Mouse (Mus musculus) lung, postnatal 14 days (tissue): ENCODE results near the gene Psmd13.

ENCODE experiments used
- DNase-seq: peaks from one replicate; pipeline ENCODE4 v3.0.0; 2021

The Psmd13 gene

DNA sequence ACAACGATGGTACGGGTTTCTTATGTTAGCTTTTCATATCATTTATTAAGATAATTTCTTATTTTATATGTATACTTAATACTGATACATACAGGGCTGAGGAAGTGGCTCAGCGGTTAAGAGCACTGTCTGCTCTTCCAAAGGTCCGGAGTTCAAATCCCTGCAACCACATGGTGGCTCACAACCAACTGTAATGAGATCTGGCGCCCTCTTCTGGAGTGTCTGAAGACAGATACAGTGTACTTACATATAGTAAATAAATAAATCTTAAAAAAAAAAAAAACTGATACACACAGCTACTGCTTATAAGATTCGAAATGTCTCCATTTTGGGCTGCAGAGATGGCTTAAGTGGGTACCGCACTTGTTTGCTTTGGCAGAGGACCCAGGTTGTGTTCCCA lies 25.9 kb downstream of the Psmd13 start:
- no peak for DNase-seq

DNA sequence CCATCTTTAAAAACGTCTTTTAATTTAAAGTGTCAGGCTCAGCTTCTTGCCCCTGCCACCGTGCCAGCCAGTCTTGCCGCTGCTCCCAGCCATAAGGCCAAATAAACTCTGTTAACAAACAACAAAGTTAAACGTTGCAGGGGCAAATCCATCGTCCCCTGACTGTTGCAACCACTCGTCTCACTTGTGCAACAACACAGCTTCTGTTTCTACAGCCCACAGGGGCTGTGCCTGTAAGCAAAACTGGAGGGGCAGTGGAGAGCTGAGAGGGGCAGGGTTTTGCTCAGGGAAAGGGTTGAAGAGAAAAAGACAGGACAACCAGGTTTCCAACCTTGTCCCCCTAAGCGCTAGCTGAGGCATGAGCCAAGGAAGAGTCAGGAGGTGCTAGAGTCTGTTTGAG lies 26.4 kb downstream of the Psmd13 start:
- no peak for DNase-seq

DNA sequence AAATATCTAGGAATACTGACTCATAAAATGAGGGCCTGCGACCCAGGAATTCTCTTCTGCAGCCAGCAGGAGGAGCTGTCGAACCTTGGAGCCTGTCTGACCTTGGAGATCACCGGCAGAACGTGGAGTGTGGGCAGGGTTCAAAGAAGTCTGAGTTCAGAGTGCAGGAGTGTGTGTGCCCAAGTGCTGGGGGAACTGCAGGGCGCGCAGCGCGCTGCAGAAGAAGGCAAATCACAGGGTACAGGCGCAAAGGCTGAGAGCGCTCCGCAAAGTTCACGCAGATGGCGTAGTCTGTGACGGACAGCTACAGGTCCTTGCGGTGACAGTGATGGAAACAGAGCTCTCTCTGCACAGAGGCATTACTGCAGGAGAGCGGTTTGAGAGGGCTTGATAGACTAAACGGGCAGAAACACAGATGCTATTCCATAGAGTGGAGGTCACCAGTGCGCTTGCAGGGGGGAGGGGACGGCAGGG lies 26.9 kb downstream of the Psmd13 start:
- peak; percentile 83 for DNase-seq

DNA sequence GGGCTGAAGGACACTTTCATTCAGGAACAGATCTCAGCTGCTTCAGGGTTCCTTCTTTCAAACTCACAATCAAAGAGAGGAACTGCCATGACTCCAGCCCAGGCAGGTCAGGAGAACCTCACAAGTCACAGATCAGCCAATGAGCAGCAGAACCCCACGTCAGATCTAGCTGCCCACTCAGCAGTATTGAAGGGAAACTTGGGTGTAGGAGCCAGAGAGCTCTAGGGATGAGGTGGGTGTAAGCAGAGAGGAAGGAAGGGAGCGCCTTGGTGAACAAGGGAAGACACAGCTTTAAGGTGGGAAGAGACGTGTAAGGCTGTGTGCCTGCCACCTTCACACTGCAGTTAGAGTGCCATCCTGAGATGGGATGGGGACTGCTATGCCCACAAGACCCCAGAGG lies 30.5 kb downstream of the Psmd13 start:
- DNase-seq: no peak

DNA sequence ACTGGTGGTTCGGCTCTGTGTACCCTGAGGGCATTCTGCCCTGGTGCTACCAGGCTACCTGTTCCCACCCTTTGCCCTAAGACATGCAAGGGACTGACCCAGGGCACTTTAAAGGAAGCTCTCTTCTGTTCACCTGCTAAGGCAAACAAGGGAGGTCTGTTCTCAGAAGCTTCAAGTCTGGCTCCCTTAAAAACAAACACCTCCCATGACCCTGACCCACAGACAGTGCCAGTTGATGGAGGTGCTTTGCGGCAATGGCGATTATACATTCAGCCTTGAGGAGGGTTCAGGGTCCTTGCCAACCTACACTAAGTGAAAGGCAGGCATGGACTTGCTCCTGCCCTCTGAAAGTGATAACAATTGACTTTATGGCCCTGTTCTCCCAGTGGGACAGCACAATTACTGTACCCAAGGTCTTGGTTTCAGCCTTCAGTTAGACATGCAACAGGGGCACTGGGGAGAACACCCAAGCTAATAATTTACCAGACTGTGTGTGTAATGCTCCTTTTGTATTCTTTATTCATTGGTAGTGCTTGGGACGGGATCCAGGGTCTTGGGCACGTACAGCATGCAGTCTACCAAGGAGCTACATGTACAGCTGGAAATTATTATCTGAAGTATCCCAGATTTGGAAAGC lies 31.2 kb downstream of the Psmd13 start:
- no peak for DNase-seq

DNA sequence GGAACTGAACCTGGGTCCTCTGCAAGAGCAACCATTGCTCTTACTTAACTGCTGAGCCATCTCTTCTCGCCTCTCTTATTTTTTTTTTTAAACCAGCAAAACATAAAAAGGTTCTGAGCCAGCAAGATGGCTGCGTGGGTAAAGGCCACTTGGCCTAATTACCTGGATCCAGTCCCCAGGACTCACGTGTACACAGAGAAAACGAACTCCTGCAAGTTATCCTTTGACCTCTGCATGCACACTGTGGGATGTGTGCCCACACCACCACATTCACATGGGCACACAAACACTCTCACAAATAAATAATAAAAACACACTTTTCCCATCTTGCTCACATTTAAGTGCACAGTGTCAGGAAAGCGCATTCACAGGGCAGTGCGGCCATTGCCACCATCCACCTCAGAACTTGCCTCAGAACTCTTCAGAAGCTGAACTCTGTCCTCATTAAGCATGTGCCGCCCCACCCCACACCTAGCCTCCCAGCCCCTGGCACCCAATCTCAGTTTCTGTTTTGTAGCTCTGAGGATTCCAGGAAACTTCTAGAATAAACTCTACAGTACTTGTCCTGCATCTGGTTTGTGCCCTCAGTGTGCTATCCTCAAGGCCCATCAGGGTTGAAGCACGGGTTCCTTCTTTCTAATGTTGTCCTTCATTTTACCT lies 32.4 kb downstream of the Psmd13 start:
- no peak for DNase-seq

DNA sequence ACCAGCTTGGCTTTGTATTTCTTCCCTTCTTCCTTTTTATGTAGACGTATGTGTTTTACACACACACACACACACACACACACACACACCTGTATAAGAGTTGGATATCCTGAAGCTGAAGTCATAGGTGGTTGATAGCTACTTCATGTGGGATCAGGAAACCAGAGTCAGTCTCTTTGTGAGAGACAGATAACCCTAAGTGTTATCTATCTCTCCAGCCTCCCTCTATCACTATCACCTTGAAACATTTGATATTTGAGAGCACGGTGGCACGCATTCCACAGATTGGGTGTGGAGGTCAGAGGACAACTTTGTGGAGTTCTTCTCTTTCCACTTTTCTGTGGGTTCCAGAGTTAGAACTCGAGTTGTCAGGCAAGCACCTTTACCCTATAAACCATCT lies 38.1 kb downstream of the Psmd13 start:
- no peak for DNase-seq

DNA sequence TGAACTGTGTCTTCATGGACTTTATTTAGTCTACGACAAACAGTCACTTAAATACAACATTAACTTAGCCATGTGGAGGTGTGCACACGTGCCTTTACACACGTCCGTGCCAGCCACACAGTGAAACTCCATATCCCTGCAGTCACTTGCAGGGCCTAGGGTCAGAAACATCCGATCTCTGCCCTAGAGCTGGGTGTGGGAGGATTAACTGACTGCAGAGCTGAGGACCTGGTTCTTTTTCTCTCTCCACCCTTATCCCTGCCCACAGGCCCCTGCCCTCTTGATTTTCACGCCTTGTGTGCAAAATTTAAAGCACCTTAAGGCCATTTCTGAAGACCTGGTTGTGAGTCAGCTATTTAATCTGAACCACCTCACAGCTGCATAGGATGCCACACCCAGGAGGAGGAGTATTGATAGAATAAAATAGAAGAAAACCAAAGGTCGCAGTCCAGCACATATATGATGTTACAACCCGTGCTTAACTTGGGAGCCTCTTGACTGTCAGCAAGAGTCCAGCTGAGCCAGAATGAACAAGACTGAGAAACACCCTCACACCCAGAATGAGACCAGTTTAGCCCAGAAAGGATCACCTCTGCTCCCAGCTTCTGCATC lies 38.8 kb downstream of the Psmd13 start, which contains the start of gene Nlrp6:
Gene Nlrp6 (plus strand): TSS at position 485 of the 612 bp plus-strand sequence.
- DNase-seq: no peak

DNA sequence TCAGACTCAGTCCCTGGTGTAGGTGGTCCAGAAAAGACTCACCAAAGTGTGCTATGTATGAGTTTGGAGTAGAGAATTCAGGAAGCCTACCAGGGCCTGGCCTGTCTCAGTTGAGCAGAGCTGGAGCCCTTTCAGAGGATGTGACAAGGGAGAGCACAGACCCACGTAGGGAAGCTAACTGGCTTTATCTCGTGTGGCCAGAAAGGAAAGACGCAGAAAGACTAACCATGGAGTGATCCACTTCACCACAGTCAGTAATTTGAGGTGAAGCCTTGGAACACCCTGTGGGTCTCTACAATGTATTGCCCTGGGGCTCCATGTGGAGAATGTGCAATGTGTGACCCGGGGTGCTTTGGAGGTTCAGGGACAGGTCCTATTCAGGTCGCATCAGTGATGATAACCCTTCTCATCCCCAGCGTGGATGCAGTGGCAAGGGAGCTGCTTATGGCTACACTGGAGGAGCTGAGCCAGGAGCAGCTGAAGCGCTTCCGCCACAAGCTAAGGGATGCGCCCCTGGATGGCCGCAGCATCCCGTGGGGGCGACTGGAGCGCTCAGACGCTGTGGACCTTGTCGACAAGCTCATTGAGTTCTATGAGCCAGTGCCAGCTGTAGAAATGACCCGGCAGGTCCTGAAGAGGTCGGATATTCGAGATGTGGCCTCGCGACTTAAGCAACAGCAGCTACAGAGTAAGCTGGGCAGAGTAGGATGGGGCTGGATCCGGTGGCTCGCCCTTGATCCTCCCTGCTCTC lies 39.6 kb downstream of the Psmd13 start:
- DNase-seq: no peak

DNA sequence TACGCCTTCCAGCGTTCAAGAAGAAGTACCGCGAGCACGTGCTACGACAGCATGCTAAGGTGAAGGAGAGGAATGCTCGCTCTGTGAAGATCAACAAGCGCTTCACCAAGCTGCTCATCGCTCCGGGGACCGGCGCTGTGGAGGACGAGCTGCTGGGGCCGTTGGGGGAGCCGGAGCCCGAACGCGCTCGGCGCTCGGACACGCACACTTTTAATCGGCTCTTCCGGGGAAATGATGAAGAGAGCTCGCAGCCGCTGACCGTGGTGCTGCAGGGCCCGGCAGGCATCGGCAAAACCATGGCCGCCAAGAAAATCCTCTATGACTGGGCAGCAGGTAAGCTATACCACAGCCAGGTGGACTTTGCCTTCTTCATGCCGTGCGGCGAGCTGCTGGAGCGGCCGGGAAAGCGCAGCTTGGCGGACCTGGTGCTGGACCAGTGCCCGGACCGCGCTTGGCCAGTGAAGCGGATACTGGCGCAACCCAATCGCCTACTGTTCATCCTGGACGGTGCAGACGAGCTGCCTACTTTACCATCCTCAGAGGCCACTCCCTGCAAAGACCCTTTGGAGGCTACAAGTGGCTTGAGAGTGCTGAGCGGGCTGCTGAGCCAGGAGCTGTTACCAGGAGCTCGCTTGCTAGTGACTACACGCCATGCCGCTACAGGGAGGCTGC lies 40.8 kb downstream of the Psmd13 start:
- peak; percentile 44 for DNase-seq

DNA sequence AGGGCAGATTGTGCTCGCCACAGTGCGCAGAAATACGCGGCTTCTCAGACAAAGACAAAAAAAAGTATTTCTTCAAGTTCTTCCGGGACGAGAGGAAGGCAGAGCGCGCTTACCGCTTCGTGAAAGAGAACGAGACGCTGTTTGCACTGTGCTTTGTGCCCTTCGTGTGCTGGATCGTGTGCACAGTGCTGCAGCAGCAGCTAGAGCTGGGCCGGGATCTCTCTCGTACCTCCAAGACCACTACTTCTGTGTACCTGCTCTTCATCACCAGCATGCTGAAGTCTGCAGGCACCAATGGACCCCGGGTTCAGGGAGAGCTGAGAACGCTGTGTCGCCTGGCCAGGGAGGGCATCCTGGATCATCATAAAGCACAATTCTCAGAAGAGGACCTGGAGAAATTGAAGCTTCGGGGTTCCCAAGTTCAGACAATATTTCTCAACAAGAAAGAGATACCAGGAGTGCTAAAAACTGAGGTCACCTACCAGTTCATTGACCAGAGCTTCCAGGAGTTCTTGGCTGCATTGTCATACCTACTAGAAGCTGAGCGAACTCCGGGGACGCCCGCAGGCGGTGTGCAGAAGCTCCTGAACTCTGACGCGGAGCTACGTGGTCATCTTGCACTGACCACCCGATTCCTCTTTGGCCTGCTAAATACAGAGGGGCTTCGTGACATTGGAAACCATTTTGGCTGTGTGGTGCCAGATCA lies 41.5 kb downstream of the Psmd13 start:
- no peak for DNase-seq

DNA sequence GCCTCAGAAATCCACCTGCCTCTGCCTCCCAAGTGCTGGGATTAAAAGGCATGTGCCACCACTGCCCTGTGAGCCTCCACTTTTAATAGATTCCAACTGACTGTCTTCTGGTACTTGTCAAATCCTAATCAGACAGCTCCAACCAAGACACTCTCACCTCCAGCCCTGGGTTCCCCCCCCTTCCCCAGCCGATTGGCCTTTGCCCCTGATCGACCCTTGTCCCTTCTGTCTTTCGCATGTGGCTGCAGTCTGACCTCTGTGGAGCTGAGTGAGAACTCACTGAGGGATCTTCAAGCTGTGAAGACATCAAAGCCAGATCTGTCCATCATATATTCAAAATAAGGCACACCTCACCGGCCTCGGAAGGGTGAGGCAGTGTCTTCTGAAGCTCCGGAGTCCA lies 45.4 kb downstream of the Psmd13 start:
- DNase-seq: no peak

DNA sequence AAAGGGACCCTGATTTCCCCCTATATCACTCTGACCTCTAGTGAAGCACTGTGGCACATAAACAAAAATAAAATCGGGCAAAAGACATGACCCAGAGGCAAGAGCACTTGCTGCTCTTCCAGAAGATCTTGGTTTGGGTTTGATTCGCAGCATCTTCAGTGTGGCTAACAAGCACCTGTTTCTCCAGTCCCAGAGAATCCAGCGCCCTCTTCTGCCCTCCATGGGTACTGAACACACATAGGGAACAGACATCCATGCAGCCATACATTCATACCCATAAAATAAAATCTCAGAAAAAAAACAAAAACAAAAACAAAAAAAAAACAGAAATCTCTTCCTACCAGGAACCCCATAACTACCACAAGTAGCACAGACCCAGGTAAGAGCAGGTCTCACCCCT lies 56.7 kb downstream of the Psmd13 start:
- no peak for DNase-seq

DNA sequence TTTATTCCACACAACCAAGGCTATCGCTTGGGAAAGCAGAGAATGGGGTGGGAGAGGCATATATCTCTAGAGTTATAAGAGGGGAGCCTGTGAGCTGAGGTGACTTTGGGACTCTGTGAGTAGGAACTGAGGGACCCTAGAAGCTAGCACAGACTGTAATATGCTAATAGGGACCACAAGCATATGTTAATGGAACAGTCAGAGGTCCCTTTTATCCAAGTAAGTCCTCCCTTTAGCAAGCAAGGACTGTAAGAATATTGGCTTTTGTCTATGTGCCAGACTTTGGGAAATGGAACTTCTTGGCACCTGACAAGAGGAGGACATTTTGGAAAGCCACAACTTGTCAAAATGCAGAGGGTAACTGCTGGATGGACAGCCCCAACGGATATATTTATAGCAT lies 57.1 kb downstream of the Psmd13 start:
- DNase-seq: no peak

DNA sequence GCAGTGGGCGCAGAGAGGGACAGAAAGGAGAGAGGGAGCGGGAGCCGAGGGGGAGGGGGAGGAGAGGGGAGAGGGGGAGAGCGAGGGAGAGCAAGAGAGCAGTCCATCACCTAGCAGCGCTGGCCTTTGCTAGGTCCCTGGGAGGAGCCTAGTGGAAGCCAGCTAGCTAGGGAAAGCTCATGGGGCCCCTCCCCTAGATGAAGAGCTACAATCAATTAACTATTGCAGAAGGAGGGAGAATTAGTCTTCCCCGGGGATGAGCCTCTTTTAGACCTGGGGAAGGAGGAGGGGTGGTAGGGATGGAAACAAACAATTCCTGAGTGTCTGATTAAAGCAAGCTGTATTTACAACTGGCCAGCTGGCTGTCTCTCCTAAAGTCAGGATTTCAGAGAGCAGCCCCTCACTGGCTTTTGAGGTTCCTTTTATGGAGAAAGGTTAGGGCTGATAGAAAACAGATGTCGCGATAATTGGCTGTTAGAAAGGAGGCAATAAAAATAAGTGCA lies 58.0 kb downstream of the Psmd13 start:
- peak; percentile 38 for DNase-seq

DNA sequence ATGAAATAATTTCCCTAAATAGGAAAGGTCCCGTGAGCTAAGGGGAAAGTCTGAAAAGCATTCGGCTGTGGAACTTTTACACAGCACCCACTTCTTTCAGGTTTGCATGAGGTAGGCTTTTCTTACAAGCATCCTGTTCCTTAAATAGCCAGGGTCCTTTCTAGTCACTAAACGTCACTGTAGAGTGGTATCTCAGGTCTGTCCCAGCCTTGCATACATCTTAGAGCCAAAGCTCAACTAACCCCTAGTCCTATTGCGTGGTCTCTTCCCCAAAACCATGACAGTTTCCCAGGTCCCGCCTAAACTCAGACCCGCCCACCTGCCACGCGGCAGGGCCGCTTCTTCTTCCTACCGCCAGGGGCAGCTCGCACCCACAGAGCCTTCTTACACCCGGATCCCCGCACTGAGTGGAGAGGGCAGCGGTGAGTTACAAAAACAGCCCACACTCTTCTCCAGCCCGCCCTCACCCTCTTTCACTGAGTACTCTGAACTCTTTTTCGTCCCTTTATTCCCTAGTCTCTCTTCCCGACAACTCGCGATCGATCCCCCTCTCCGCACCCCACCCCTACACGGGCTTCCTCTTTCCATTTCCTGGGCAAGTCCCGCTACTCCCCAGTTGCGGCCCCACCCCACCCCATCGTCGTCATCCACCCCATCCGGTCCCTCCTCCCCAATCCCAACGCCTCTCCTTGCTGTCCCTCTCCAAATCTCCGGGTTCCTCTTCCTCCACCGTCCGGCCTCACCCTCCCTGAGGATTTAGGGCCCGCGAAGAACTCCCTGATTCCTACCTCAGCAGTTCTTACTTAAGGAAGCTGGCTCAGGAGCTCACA lies 59.7 kb downstream of the Psmd13 start, which contains the start of gene Pgghg:
Gene Pgghg (plus strand): TSS at position 170 of the 830 bp plus-strand sequence.
- peak; percentile 89 for DNase-seq

DNA sequence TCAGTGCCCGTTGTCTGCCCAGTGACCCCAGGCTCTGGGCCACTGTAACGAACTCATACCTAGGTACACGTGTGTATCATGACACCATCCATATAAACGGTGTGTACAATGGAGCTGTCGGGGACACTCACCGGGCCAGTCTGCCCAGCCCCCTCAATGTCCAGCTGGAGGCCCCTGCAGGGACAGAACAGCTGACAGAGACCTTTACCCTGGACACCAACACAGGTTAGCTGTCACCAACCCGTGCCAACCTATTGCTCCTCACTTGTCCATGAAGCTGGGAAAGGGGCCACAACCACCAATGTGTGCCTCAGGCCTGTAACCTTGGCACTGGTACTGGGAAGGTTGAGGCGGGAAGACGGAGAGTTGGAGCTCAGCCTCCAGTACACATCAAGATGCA lies 60.6 kb downstream of the Psmd13 start:
- peak; percentile 23 for DNase-seq

DNA sequence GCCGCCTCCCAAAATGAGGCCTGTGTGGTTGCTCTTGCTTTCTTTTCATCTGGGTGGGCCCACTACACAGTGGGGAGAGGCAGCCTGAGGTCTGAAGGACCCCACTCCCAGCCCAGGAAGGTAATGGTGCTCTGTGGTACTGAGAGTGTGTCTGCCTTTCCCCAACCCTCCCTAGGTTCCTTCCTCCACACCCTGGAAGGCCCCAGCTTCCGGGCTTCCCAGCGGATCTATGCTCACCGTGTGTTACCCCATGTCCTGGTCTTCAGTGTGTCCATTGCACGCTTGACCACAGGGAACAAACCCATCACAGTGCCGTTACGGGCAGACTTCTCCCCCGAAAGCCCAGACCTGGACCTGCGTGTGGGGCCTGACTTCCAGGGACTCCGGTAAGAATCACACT lies 61.0 kb downstream of the Psmd13 start:
- no peak for DNase-seq

DNA sequence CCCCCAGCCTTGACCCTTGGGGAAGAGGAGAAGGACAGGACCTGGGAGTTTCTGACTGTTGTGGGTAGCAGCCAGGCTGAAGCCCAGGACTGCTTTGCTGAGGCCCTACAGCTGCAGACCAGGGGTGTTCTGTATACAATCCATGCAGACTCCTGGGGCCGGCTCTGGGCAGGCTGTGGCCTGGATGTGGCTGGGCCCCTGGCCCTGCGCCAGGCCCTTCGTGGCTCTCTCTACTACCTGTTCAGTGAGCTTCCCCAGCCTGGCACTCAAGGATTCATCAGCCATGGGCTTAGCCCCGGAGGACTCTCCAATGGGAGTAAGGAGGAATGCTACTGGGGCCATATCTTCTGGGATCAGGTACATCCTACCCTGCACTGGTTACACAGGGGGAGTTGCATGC lies 61.6 kb downstream of the Psmd13 start:
- DNase-seq: no peak

DNA sequence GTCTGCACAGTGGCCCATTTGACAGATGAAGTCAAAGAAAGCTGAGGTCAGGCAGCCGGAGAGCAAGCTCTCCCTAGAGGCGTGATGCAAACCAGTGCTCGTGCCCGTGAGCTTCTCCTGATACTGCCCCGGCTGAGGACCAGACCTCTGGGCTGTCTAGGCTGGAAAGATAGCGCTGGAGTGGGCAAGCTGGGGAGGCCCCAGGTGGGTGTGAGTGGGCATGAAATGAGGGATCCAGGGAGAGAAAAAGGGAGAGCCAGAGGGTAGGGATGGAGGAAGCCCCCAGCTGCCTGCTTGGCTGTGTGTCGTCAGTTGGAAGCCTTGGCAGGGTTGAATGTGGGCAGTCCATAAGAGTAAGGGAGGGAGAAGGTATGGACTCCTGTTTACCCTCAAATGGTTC lies 62.5 kb downstream of the Psmd13 start:
- no peak for DNase-seq

DNA sequence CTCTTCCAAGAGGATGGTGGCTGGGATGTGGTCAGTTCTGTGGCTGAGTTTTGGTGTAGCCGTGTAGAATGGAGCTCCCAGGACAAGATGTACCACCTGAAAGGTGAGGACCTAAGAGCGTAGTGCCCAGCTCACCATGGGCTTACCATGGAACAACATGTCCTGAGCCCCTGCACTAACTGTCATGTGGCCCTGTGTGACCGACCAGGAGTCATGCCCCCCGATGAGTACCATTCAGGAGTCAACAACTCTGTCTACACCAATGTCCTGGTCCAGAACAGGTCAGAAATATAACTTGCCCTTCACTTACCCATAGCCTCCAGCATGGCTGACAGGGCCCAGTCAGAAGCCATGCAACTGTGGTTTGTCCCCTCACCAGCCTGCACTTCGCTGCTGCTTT lies 63.5 kb downstream of the Psmd13 start:
- DNase-seq: no peak
